In the genomic region with DNA sequence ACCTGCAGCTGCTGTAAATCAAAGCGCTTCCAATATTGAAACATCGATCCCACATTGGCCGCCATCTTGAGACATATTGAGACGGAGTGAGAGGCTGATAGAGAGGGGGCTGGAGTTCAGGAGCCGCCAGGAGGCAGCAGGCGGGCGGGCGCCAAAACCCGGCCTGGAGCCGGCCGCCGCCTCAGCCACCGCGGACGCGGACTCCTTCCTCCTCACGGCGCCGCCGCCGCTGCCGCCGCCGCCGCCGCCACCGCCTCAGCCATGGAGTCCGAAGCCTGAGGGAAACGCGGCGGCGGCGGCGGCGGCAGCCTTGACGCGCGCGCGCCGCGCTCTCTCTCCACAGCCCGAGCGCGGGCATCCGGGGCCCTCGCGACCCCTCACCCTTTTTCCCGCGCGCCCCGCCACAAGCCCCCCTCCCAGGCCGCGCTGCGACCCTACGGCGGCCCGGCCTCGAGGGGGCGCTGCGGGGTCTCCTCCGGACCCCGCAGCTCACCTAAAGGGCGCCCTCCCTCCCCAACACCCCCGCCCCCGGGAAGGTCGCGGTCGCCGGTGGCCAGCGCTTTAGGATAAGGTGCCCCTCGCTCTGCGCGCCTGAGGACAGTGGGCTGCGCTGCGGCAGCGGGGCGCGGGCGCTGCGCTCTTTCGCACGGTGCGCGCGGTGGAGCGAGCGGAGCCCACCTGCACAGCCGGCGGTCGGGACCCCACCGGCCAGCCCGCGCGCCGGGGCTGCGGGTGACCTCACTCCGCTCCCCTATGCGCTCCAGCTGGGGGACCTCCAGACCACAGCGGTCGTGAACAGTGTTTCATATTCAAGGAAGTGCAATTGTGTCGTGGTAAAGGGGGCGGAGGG, we compare ENCODE assay signal across 8 mouse cellular contexts. TPM values are rescaled to one million over a fixed set of nuclear protein-coding genes. Genes with fewer than 3 reads are reported as not detected.
A peak's percentile ranks its signal among the peaks of the same experiment; 100 is the strongest.
DNase-seq lines count a peak whose midpoint lies in the region; ATAC-seq and TF ChIP-seq lines count a peak whose summit lies in the region.

Gene Cux1 (minus strand): TSS at position 315 of the 850 bp plus-strand sequence.

- H3K79me2 ChIP-seq in liver, adult 2 months (ENCODE audit: control insufficient read depth, insufficient read depth, low read length), result peaks cover 17% of the 10 kb centered on the region; the same call in 1 of the 2 replicates

- peak within 1 kb of the TSS; percentile 93 for H3K9ac ChIP-seq in heart, embryonic 12.5 days
- H3K9ac ChIP-seq in kidney, postnatal 0 days (ENCODE audit: low read depth, low read length), result peak within 1 kb of the TSS; percentile 85
- peak within 1 kb of the TSS; percentile 98 for H3K9ac ChIP-seq in liver, adult 2 months (ENCODE audit: low read depth, low read length)

- H3K27ac ChIP-seq in heart, embryonic 12.5 days (ENCODE audit: poor library complexity, severe bottlenecking), result peak within 1 kb of the TSS; percentile 93
- peak within 1 kb of the TSS; percentile 84 for H3K27ac ChIP-seq in kidney, postnatal 0 days
- H3K27ac ChIP-seq in liver, adult 2 months (replicated peaks; ENCODE audit: insufficient read depth, low read depth, low read length), result peak within 1 kb of the TSS; percentile 68

- DNase-seq in A20 (ENCODE audit: low read depth, low spot score), result peak; percentile 89
- DNase-seq in brain, embryonic 14.5 days (ENCODE audit: low read depth), result peak; percentile 95
- peak; percentile 95 for DNase-seq in kidney, postnatal 0 days (ENCODE audit: low spot score)
- peak; percentile 68 for DNase-seq in liver, adult 2 months (ENCODE audit: extremely low read depth, low read depth, low spot score)
- peak; percentile 85 to 93 for DNase-seq in spleen, postnatal 4 days (ENCODE audit: low spot score in 2 of 2)

- H3K9me3 ChIP-seq in erythroblast, embryonic 14.5 days (ENCODE audit: control insufficient read depth, low read length), result no peaks in the 10 kb centered on the region
- H3K9me3 ChIP-seq in heart, embryonic 12.5 days (replicated peaks), result no peaks in the 10 kb centered on the region
- no peaks in the 10 kb centered on the region for H3K9me3 ChIP-seq in kidney, postnatal 0 days (replicated peaks; ENCODE audit: low read length)

- no peaks in the 10 kb centered on the region for H3K36me3 ChIP-seq in erythroblast, embryonic 14.5 days (ENCODE audit: control insufficient read depth)
- no peaks in the 10 kb centered on the region for H3K36me3 ChIP-seq in heart, embryonic 12.5 days
- H3K36me3 ChIP-seq in kidney, postnatal 0 days (ENCODE audit: insufficient read depth, low read length), result no peaks in the 10 kb centered on the region
- no peaks in the 10 kb centered on the region for H3K36me3 ChIP-seq in liver, adult 2 months (ENCODE audit: control insufficient read depth, insufficient read depth, low read length)

- 0 out of 2 replicates have a peak, but pooled peaks have one; percentile 29 for TF ChIP-seq POLR2A in brain, embryonic 14.5 days (IDR thresholded peaks at IDR 0.05; ENCODE audit: borderline replicate concordance, extremely low read depth, insufficient read depth, insufficient read length, poor library complexity, severe bottlenecking)
- TF ChIP-seq POLR2A in liver, adult 2 months (IDR thresholded peaks at IDR 0.05; ENCODE audit: extremely low read depth, insufficient read depth, low read length), result 0 out of 2 replicates have a peak, but pooled peaks have one; percentile 18

- H3K4me1 ChIP-seq in erythroblast, embryonic 14.5 days (ENCODE audit: control insufficient read depth), result peaks cover 40% of the 10 kb centered on the region
- H3K4me1 ChIP-seq in heart, embryonic 12.5 days (replicated peaks), result peaks cover 18% of the 10 kb centered on the region
- 0 out of 2 replicates have a peak, but pooled peaks cover 7% of the 10 kb centered on the region for H3K4me1 ChIP-seq in kidney, postnatal 0 days (replicated peaks; ENCODE audit: insufficient read depth, low read length)
- peaks cover 5% of the 10 kb centered on the region; the same call in 1 of the 2 replicates for H3K4me1 ChIP-seq in liver, adult 2 months (ENCODE audit: control insufficient read depth, insufficient read depth, low read length)

- H3K4me2 ChIP-seq in heart, embryonic 12.5 days, result peak within 1 kb of the TSS; percentile 97
- peak within 1 kb of the TSS; percentile 98 for H3K4me2 ChIP-seq in kidney, postnatal 0 days (ENCODE audit: low read length)

- under 1% methylated on average over 69 of the region's 103 CpGs for WGBS in heart, embryonic 12.5 days
- WGBS in kidney, postnatal 0 days, result under 1% methylated on average over 94 of the region's 103 CpGs
- 1% methylated on average over 92 of the region's 103 CpGs for WGBS in liver, adult 2 months

- peak; percentile 54; the same call in 1 of the 2 replicates for TF ChIP-seq CTCF in brain, embryonic 14.5 days (IDR thresholded peaks at IDR 0.05; ENCODE audit: borderline replicate concordance, extremely low read depth, insufficient read depth, insufficient read length)
- TF ChIP-seq CTCF in kidney, postnatal 0 days (IDR thresholded peaks at IDR 0.05; ENCODE audit: low read depth), result peak; percentile 40; the same call in 1 of the 2 replicates
- TF ChIP-seq CTCF in liver, adult 2 months (IDR thresholded peaks at IDR 0.05; ENCODE audit: low read depth, low read length), result no peak

- H3K4me3 ChIP-seq in erythroblast, embryonic 14.5 days (replicated peaks), result peak within 1 kb of the TSS; percentile 91
- H3K4me3 ChIP-seq in heart, embryonic 12.5 days, result peak within 1 kb of the TSS; percentile 85
- peak within 1 kb of the TSS; percentile 99 for H3K4me3 ChIP-seq in kidney, postnatal 0 days (replicated peaks; ENCODE audit: low read depth, low read length)
- H3K4me3 ChIP-seq in liver, adult 2 months (ENCODE audit: insufficient read depth, low read depth, low read length), result peak within 1 kb of the TSS; percentile 97

- peaks cover 69% of the 10 kb centered on the region for H3K27me3 ChIP-seq in erythroblast, embryonic 14.5 days (ENCODE audit: control insufficient read depth)
- peaks cover 17% of the 10 kb centered on the region; the same call in 1 of the 2 replicates for H3K27me3 ChIP-seq in heart, embryonic 12.5 days (replicated peaks)
- H3K27me3 ChIP-seq in kidney, postnatal 0 days (ENCODE audit: insufficient read depth, low read length), result no peaks in the 10 kb centered on the region
- H3K27me3 ChIP-seq in liver, adult 2 months (ENCODE audit: control insufficient read depth, insufficient read depth, low read length), result no peaks in the 10 kb centered on the region

- ATAC-seq in heart, embryonic 12.5 days (ENCODE audit: insufficient number of reproducible peaks, low FRiP score), result peak; percentile 86
- ATAC-seq in kidney, postnatal 0 days (replicated peaks; ENCODE audit: low FRiP score, low read depth), result peak; percentile 89
- ATAC-seq in monocyte, adult 5-6 weeks (replicated peaks; ENCODE audit: insufficient number of reproducible peaks, low FRiP score, low TSS enrichment, poor library complexity, severe bottlenecking), result peak; percentile 80

RNA-seq across cellular contexts. Expression of gene Cux1, which starts in this region (rescaled TPM):
- polyA plus RNA-seq in brain, embryonic 14.5 days (2012; rRNA removed), result 73.3 and 92.0 TPM in 2 replicates
- 2.9 and 3.6 TPM in 2 replicates for polyA plus RNA-seq in erythroblast, embryonic 14.5 days (2012)
- polyA plus RNA-seq in heart, embryonic 12.5 days (2016; fragmentation: Nextera tagmentation; extraction: Ambion mirVana), result 81.0 and 85.4 TPM in 2 replicates
- 73.4 and 84.0 TPM in 2 replicates for polyA plus RNA-seq in kidney, postnatal 0 days (2015; fragmentation: Nextera tagmentation; extraction: Ambion mirVana)
- total RNA-seq in liver, adult 2 months (2014; rRNA removed), result 9.5 and 12.6 TPM in 2 replicates
- 11.6 and 12.6 TPM in 2 replicates for polyA plus RNA-seq in liver, adult 2 months (2012; rRNA removed)
- total RNA-seq in monocyte, adult 5-6 weeks (2017), result 61.3 to 96.3 TPM (median 79.9 TPM) in 3 replicates

Comparison
In these comparisons a context has a peak if more than half of its experiments do, and no peak if none do; other contexts are left out.
1. Peak in every context shown above with its lines: DNase-seq, ATAC-seq, H3K4me3 ChIP-seq and H3K27ac ChIP-seq.